ENCODE assay signal across 16 mouse cellular contexts in genomic region chr1:46922904-46923303, GRCm38 (mm10).
"Had no signal": no experiment of that assay in that cellular context is flagged by ENCODE, and none has a peak within 500 bp of the region (broad histone marks: within the 10 kb centered on the region; RNA-seq: fewer than 3 reads in every experiment).

No protein-coding gene starts in this region.

- H3K9me3 ChIP-seq: intestine, embryonic 15.5 days; kidney, embryonic 15.5 days; limb, embryonic 10.5 days; liver, embryonic 15.5 days; midbrain, embryonic 13.5 days; neural tube, embryonic 12.5 days had no signal

- H3K4me3 ChIP-seq: intestine, embryonic 15.5 days; kidney, embryonic 15.5 days; limb, embryonic 10.5 days; liver, embryonic 15.5 days; midbrain, embryonic 13.5 days; myocyte; neural tube, embryonic 12.5 days had no signal

- H3K36me3 ChIP-seq: intestine, embryonic 15.5 days; kidney, embryonic 15.5 days; limb, embryonic 10.5 days; liver, embryonic 15.5 days; midbrain, embryonic 13.5 days; neural tube, embryonic 12.5 days had no signal

- H3K27me3 ChIP-seq: intestine, embryonic 15.5 days; kidney, embryonic 15.5 days; liver, embryonic 15.5 days; midbrain, embryonic 13.5 days; neural tube, embryonic 12.5 days had no signal

- DNase-seq: kidney, adult 18-20 months; kidney, postnatal 25 days; lung, adult 2 months; lung, postnatal 36 days; right cerebral cortex, postnatal 14 days; thymus, adult 18-20 months; thymus, postnatal 25 days had no signal

- H3K27ac ChIP-seq: intestine, embryonic 15.5 days; kidney, embryonic 15.5 days; limb, embryonic 10.5 days; liver, embryonic 15.5 days; midbrain, embryonic 13.5 days; neural tube, embryonic 12.5 days had no signal

- H3K9ac ChIP-seq: intestine, embryonic 15.5 days; kidney, embryonic 15.5 days; liver, embryonic 15.5 days; midbrain, embryonic 13.5 days; neural tube, embryonic 12.5 days had no signal

- H3K4me2 ChIP-seq: intestine, embryonic 15.5 days; kidney, embryonic 15.5 days; liver, embryonic 11.5 days; liver, embryonic 15.5 days; midbrain, embryonic 13.5 days; neural tube, embryonic 12.5 days had no signal

- H3K4me1 ChIP-seq: intestine, embryonic 15.5 days; kidney, embryonic 15.5 days; limb, embryonic 10.5 days; liver, embryonic 15.5 days; midbrain, embryonic 13.5 days; neural tube, embryonic 12.5 days had no signal

- ATAC-seq: intestine, embryonic 15.5 days; lung, postnatal 0 days; midbrain, embryonic 13.5 days had no signal
